Mouse (Mus musculus) midbrain, embryonic 10.5 days (tissue): ENCODE results near the gene Rara. TPM values are rescaled to one million over a fixed set of nuclear protein-coding genes. Genes with fewer than 3 reads are reported as not detected.

Experiments
- DNase-seq: peaks from one replicate; pipeline ENCODE4 v3.0.0-alpha.2; 2017; ENCODE audit warnings: low spot score
- H3K27ac ChIP-seq: fragments of 300-500 bp; sonication (generic); replicated peaks from 2 replicates; pipeline ENCODE4 v1.5.1; 2016; ENCODE audit warnings: mild to moderate bottlenecking
- H3K27me3 ChIP-seq: fragments of 300-500 bp; sonication (generic); 2 replicates; pipeline ENCODE4 v1.6.1; 2016; ENCODE audit warnings: low read depth, mild to moderate bottlenecking; ENCODE audit not compliant: poor library complexity, severe bottlenecking
- H3K36me3 ChIP-seq: fragments of 300-500 bp; sonication (generic); 2 replicates; pipeline ENCODE4 v1.6.1; 2016; ENCODE audit warnings: mild to moderate bottlenecking, moderate library complexity
- H3K4me1 ChIP-seq: fragments of 300-500 bp; sonication (generic); 2 replicates; pipeline ENCODE4 v1.6.1; 2016
- H3K4me3 ChIP-seq: fragments of 300-500 bp; sonication (generic); 2 replicates; pipeline ENCODE4 v1.5.1; 2016; ENCODE audit warnings: mild to moderate bottlenecking, moderate library complexity
- H3K9me3 ChIP-seq: fragments of 300-500 bp; sonication (generic); replicated peaks from 2 replicates; pipeline ENCODE4 v1.6.1; 2016; ENCODE audit warnings: mild to moderate bottlenecking
- WGBS: fragments of 180-500 bp; shearing (Covaris S2); methylation state at CpG from one replicate; pipeline ENCODE4 v1.1.7; 2016; 5-methylcytosine and 5-hydroxymethylcytosine counted together
- polyA plus RNA-seq: library from polyadenylated mRNA; unstranded; fragments of >200 nt; fragmentation: Nextera tagmentation; extraction: Ambion mirVana; gene quantifications from 2 replicates; pipeline ENCODE4 v1.2.1, GENCODE M21; 2016

Rara gene
- polyA plus RNA-seq, 1 experiment from 2014 or later = 15.5 TPM

- Histone ChIP-seq H3K27me3 (peaks cover 55% of the 10 kb centered on the region), H3K9me3 (no peaks in the 10 kb centered on the region), H3K36me3 (peaks cover 7% of the 10 kb centered on the region; the same call in 1 of the 2 replicates), H3K4me1 (peaks cover 90% of the 10 kb centered on the region), H3K4me3 (peak overlapping the region; percentile 74), H3K27ac (peak overlapping the region; percentile 85)
- 4% methylated on average over 12 of the region's 12 CpGs for WGBS
- DNase-seq = no peak
Measured at GRCm38 (mm10) chr11:98962421-98963095, 34.9 kb downstream of the Rara start.

GRCm38 (mm10) chr11:98963191-98964021 is 35.8 kb downstream of the Rara start:
- Histone ChIP-seq H3K27me3 (peaks cover 58% of the 10 kb centered on the region), H3K4me3 (peak overlapping the region; percentile 74), H3K36me3 (peaks cover 14% of the 10 kb centered on the region; the same call in 1 of the 2 replicates), H3K9me3 (no peaks in the 10 kb centered on the region), H3K4me1 (peaks cover 98% of the 10 kb centered on the region), H3K27ac (peak overlapping the region; percentile 85)
- DNase-seq = peak; percentile 48
- 2% methylated on average over 32 of the region's 32 CpGs for WGBS

GRCm38 (mm10) chr11:98964201-98964615 is 36.6 kb downstream of the Rara start:
- 17% methylated on average over 6 of the region's 6 CpGs for WGBS
- H3K27me3 ChIP-seq = peaks cover 58% of the 10 kb centered on the region
- peaks cover 14% of the 10 kb centered on the region; the same call in 1 of the 2 replicates for H3K36me3 ChIP-seq
- peaks cover 100% of the 10 kb centered on the region for H3K4me1 ChIP-seq
- DNase-seq = no peak
- H3K27ac ChIP-seq = peak overlapping the region; percentile 85
- peak overlapping the region; percentile 74 for H3K4me3 ChIP-seq
- H3K9me3 ChIP-seq = no peaks in the 10 kb centered on the region

- Histone ChIP-seq H3K27ac (peak overlapping the region; percentile 85), H3K27me3 (peaks cover 62% of the 10 kb centered on the region), H3K4me1 (peaks cover 100% of the 10 kb centered on the region), H3K36me3 (peaks cover 14% of the 10 kb centered on the region; the same call in 1 of the 2 replicates), H3K4me3 (peak overlapping the region; percentile 74), H3K9me3 (no peaks in the 10 kb centered on the region)
- WGBS = 18% methylated on average over 15 of the region's 15 CpGs
- DNase-seq = peak; percentile 38
Measured at GRCm38 (mm10) chr11:98964616-98965415, 37.2 kb downstream of the Rara start.

GRCm38 (mm10) chr11:98965416-98966077 is 37.9 kb downstream of the Rara start:
- no peak for DNase-seq
- H3K36me3 ChIP-seq = peaks cover 20% of the 10 kb centered on the region
- 5% methylated on average over 11 of the region's 11 CpGs for WGBS

GRCm38 (mm10) chr11:98966499-98967141 is 39.0 kb downstream of the Rara start:
- peak overlapping the region; percentile 85 for H3K27ac ChIP-seq
- H3K36me3 ChIP-seq = peaks cover 31% of the 10 kb centered on the region
- DNase-seq = peak; percentile 65
- H3K4me1 ChIP-seq = peaks cover 99% of the 10 kb centered on the region
- H3K27me3 ChIP-seq = peaks cover 60% of the 10 kb centered on the region
- WGBS = 44% methylated on average over 9 of the region's 9 CpGs
- peak overlapping the region; percentile 74; the same call in 1 of the 2 replicates for H3K4me3 ChIP-seq
- no peaks in the 10 kb centered on the region for H3K9me3 ChIP-seq

More at GRCm38 (mm10) chr11:98965416-98966077, 37.9 kb downstream of the Rara start:
- Histone ChIP-seq H3K27me3 (peaks cover 68% of the 10 kb centered on the region), H3K9me3 (no peaks in the 10 kb centered on the region), H3K27ac (peak overlapping the region; percentile 85), H3K4me3 (peak overlapping the region; percentile 74), H3K4me1 (peaks cover 100% of the 10 kb centered on the region)

- Histone ChIP-seq H3K27me3 (peaks cover 45% of the 10 kb centered on the region), H3K9me3 (no peaks in the 10 kb centered on the region), H3K27ac (peak overlapping the region; percentile 85), H3K4me3 (peak overlapping the region; percentile 46; the same call in 1 of the 2 replicates), H3K4me1 (peaks cover 88% of the 10 kb centered on the region), H3K36me3 (peaks cover 44% of the 10 kb centered on the region)
- 86% methylated on average over 16 of the region's 16 CpGs for WGBS
- no peak for DNase-seq
Measured at GRCm38 (mm10) chr11:98968079-98968478, 40.5 kb downstream of the Rara start.

GRCm38 (mm10) chr11:98968716-98969495 is 41.3 kb downstream of the Rara start:
- Histone ChIP-seq H3K9me3 (no peaks in the 10 kb centered on the region), H3K36me3 (peaks cover 52% of the 10 kb centered on the region), H3K4me3 (peak overlapping the region; percentile 46), H3K4me1 (peaks cover 80% of the 10 kb centered on the region), H3K27me3 (peaks cover 39% of the 10 kb centered on the region), H3K27ac (peak overlapping the region; percentile 85)
- 7% methylated on average over 20 of the region's 20 CpGs for WGBS
- peak; percentile 85 for DNase-seq

GRCm38 (mm10) chr11:98969496-98969927 is 41.9 kb downstream of the Rara start:
- DNase-seq = no peak
- Histone ChIP-seq H3K4me1 (peaks cover 74% of the 10 kb centered on the region), H3K27ac (peak overlapping the region; percentile 85), H3K27me3 (peaks cover 37% of the 10 kb centered on the region), H3K36me3 (peaks cover 57% of the 10 kb centered on the region), H3K4me3 (peak overlapping the region; percentile 46), H3K9me3 (no peaks in the 10 kb centered on the region)
- 21% methylated on average over 15 of the region's 17 CpGs for WGBS

GRCm38 (mm10) chr11:98970191-98970925 is 42.7 kb downstream of the Rara start:
- no peak for DNase-seq
- Histone ChIP-seq H3K4me1 (peaks cover 65% of the 10 kb centered on the region), H3K27ac (peak overlapping the region; percentile 85), H3K9me3 (no peaks in the 10 kb centered on the region), H3K4me3 (peak overlapping the region; percentile 46; the same call in 1 of the 2 replicates), H3K36me3 (peaks cover 60% of the 10 kb centered on the region), H3K27me3 (peaks cover 28% of the 10 kb centered on the region)
- 76% methylated on average over 29 of the region's 29 CpGs for WGBS
